10 mouse cellular contexts compared by ENCODE assay signal in genomic region chr4:119412791-119413190, GRCm38 (mm10). TPM values are rescaled to one million over a fixed set of nuclear protein-coding genes. Genes with fewer than 3 reads are reported as not detected.
A peak's percentile ranks its signal among the peaks of the same experiment; 100 is the strongest.
DNase-seq lines count a peak whose midpoint lies in the region; ATAC-seq and TF ChIP-seq lines count a peak whose summit lies in the region.
"Had no signal": no experiment of that assay in that cellular context is flagged by ENCODE, and none has a peak within 500 bp of the region (broad histone marks: within the 10 kb centered on the region; RNA-seq: fewer than 3 reads in every experiment).

No protein-coding gene starts in this region.

- no peak for TF ChIP-seq EP300 in heart, postnatal 0 days (IDR thresholded peaks at IDR 0.05; ENCODE audit: low read depth)

- no peaks in the 10 kb centered on the region for H3K27me3 ChIP-seq in heart, postnatal 0 days (ENCODE audit: control insufficient read depth, insufficient read depth, low read length)
- no peaks in the 10 kb centered on the region for H3K27me3 ChIP-seq in heart, embryonic 11.5 days (ENCODE audit: control insufficient read depth, insufficient read depth, low read length)
- peaks cover 9% of the 10 kb centered on the region; the same call in 1 of the 2 replicates for H3K27me3 ChIP-seq in midbrain, embryonic 13.5 days
- no peaks in the 10 kb centered on the region; the same call in 1 of the 2 replicates for H3K27me3 ChIP-seq in midbrain, embryonic 15.5 days (replicated peaks)
- H3K27me3 ChIP-seq in hindbrain, embryonic 15.5 days: no peaks in the 10 kb centered on the region
- H3K27me3 ChIP-seq in thymus, adult 2 months (ENCODE audit: control insufficient read depth, insufficient read depth, low read length): no peaks in the 10 kb centered on the region
- H3K27me3 ChIP-seq: embryonic facial prominence, embryonic 13.5 days had no signal

- ATAC-seq in heart, postnatal 0 days (ENCODE audit: insufficient read depth, low read depth): peak; percentile 37; the same call in 1 of the 2 replicates
- ATAC-seq in heart, embryonic 11.5 days (replicated peaks; ENCODE audit: insufficient number of reproducible peaks, low FRiP score, low TSS enrichment): no peak
- no peak for ATAC-seq in midbrain, embryonic 13.5 days
- no peak for ATAC-seq in midbrain, embryonic 15.5 days (replicated peaks)
- ATAC-seq in hindbrain, embryonic 15.5 days (ENCODE audit: low FRiP score, low read depth): peak; percentile 35; the same call in 1 of the 2 replicates

- peaks cover 8% of the 10 kb centered on the region; the same call in 1 of the 2 replicates for H3K4me1 ChIP-seq in heart, postnatal 0 days (ENCODE audit: control insufficient read depth, insufficient read depth)
- no peaks in the 10 kb centered on the region for H3K4me1 ChIP-seq in heart, embryonic 11.5 days (ENCODE audit: control insufficient read depth, insufficient read depth, low read length)
- H3K4me1 ChIP-seq in midbrain, embryonic 13.5 days (replicated peaks): peaks cover 20% of the 10 kb centered on the region
- peaks cover 16% of the 10 kb centered on the region; the same call in 1 of the 2 replicates for H3K4me1 ChIP-seq in midbrain, embryonic 15.5 days
- H3K4me1 ChIP-seq in hindbrain, embryonic 15.5 days (replicated peaks): peaks cover 19% of the 10 kb centered on the region
- peaks cover 19% of the 10 kb centered on the region for H3K4me1 ChIP-seq in thymus, adult 2 months (replicated peaks; ENCODE audit: control insufficient read depth, insufficient read depth, low read length)

- WGBS in heart, postnatal 0 days: 22% methylated on average over 6 of the region's 6 CpGs
- WGBS in heart, embryonic 11.5 days (ENCODE audit: insufficient replicate concordance): 65% methylated on average over 6 of the region's 6 CpGs
- WGBS in midbrain, embryonic 13.5 days: 81% methylated on average over 6 of the region's 6 CpGs
- 63% methylated on average over 6 of the region's 6 CpGs for WGBS in midbrain, embryonic 15.5 days
- WGBS in hindbrain, embryonic 15.5 days: 44% methylated on average over 6 of the region's 6 CpGs
- 42% methylated on average over 6 of the region's 6 CpGs for WGBS in thymus, adult 2 months

- H3K4me2 ChIP-seq in heart, postnatal 0 days (ENCODE audit: low read depth, low read length): peak overlapping the region; percentile 24
- no peak overlapping the region for H3K4me2 ChIP-seq in heart, embryonic 11.5 days
- no peak overlapping the region for H3K4me2 ChIP-seq in midbrain, embryonic 13.5 days (replicated peaks)
- no peak overlapping the region for H3K4me2 ChIP-seq in midbrain, embryonic 15.5 days
- peak overlapping the region; percentile 16; the same call in 1 of the 2 replicates for H3K4me2 ChIP-seq in hindbrain, embryonic 15.5 days
- H3K4me2 ChIP-seq: embryonic facial prominence, embryonic 13.5 days; midbrain, embryonic 12.5 days had no signal

- H3K4me3 ChIP-seq in heart, postnatal 0 days (ENCODE audit: low read depth, low read length): no peak overlapping the region
- H3K4me3 ChIP-seq in heart, embryonic 11.5 days (ENCODE audit: low read depth, low read length): no peak overlapping the region
- no peak overlapping the region for H3K4me3 ChIP-seq in midbrain, embryonic 13.5 days (replicated peaks)
- H3K4me3 ChIP-seq in midbrain, embryonic 15.5 days: no peak overlapping the region
- no peak overlapping the region for H3K4me3 ChIP-seq in hindbrain, embryonic 15.5 days
- H3K4me3 ChIP-seq in thymus, adult 2 months (ENCODE audit: control insufficient read depth, insufficient read depth, low read length): no peak overlapping the region
- H3K4me3 ChIP-seq: embryonic facial prominence, embryonic 13.5 days; midbrain, embryonic 12.5 days had no signal

- no peak for TF ChIP-seq CTCF in heart, postnatal 0 days (IDR thresholded peaks at IDR 0.05; ENCODE audit: low read depth)
- TF ChIP-seq CTCF in thymus, adult 2 months (IDR thresholded peaks at IDR 0.05; ENCODE audit: borderline replicate concordance, control insufficient read depth, extremely low read depth, insufficient read depth, low read length, poor library complexity): no peak

- no peak for TF ChIP-seq POLR2A in thymus, adult 2 months (IDR thresholded peaks at IDR 0.05; ENCODE audit: control insufficient read depth, extremely low read depth, insufficient read depth, low read length, poor library complexity)

- no peak overlapping the region for H3K9ac ChIP-seq in heart, postnatal 0 days (replicated peaks; ENCODE audit: low read depth, low read length)
- no peak overlapping the region for H3K9ac ChIP-seq in heart, embryonic 11.5 days (ENCODE audit: low read depth, low read length)
- H3K9ac ChIP-seq in midbrain, embryonic 13.5 days (replicated peaks): no peak overlapping the region
- no peak overlapping the region for H3K9ac ChIP-seq in midbrain, embryonic 15.5 days
- H3K9ac ChIP-seq in hindbrain, embryonic 15.5 days: no peak overlapping the region
- H3K9ac ChIP-seq: embryonic facial prominence, embryonic 13.5 days; midbrain, embryonic 12.5 days had no signal

- H3K27ac ChIP-seq in heart, postnatal 0 days (ENCODE audit: low read depth): peak overlapping the region; percentile 31; the same call in 1 of the 2 replicates
- H3K27ac ChIP-seq in heart, embryonic 11.5 days (ENCODE audit: low read depth, low read length): no peak overlapping the region
- H3K27ac ChIP-seq in midbrain, embryonic 13.5 days: 0 out of 2 replicates have a peak overlapping the region, but pooled peaks have one; percentile 16
- no peak overlapping the region for H3K27ac ChIP-seq in midbrain, embryonic 15.5 days
- H3K27ac ChIP-seq in hindbrain, embryonic 15.5 days (replicated peaks): peak overlapping the region; percentile 31; the same call in 1 of the 2 replicates
- peak overlapping the region; percentile 47 for H3K27ac ChIP-seq in thymus, adult 2 months (ENCODE audit: control insufficient read depth, insufficient read depth, low read length)
- H3K27ac ChIP-seq: embryonic facial prominence, embryonic 13.5 days; midbrain, embryonic 12.5 days had no signal

- no peaks in the 10 kb centered on the region for H3K36me3 ChIP-seq in heart, postnatal 0 days (replicated peaks; ENCODE audit: control insufficient read depth, insufficient read depth, low read length)
- no peaks in the 10 kb centered on the region for H3K36me3 ChIP-seq in heart, embryonic 11.5 days (ENCODE audit: control insufficient read depth, insufficient read depth, low read length)
- peaks cover 2% of the 10 kb centered on the region; the same call in 1 of the 2 replicates for H3K36me3 ChIP-seq in midbrain, embryonic 13.5 days
- H3K36me3 ChIP-seq in midbrain, embryonic 15.5 days (replicated peaks): no peaks in the 10 kb centered on the region
- H3K36me3 ChIP-seq in hindbrain, embryonic 15.5 days: no peaks in the 10 kb centered on the region
- no peaks in the 10 kb centered on the region for H3K36me3 ChIP-seq in thymus, adult 2 months (ENCODE audit: control insufficient read depth, insufficient read depth, low read length)
- H3K36me3 ChIP-seq: embryonic facial prominence, embryonic 13.5 days; midbrain, embryonic 12.5 days had no signal

- peak; percentile 41 for DNase-seq in heart, postnatal 0 days (ENCODE audit: low spot score)
- DNase-seq in thymus, adult 2 months: peak; percentile 17
- DNase-seq in embryo, embryonic 10 days (ENCODE audit: low spot score): no peak
- DNase-seq: gastrocnemius, postnatal 25 days had no signal

- H3K9me3 ChIP-seq in heart, postnatal 0 days (replicated peaks; ENCODE audit: control insufficient read depth, low read length): no peaks in the 10 kb centered on the region
- H3K9me3 ChIP-seq in heart, embryonic 11.5 days (replicated peaks; ENCODE audit: control insufficient read depth, low read length): no peaks in the 10 kb centered on the region
- H3K9me3 ChIP-seq in midbrain, embryonic 13.5 days: peaks cover 3% of the 10 kb centered on the region; the same call in 1 of the 2 replicates
- H3K9me3 ChIP-seq in midbrain, embryonic 15.5 days: no peaks in the 10 kb centered on the region
- H3K9me3 ChIP-seq in hindbrain, embryonic 15.5 days: no peaks in the 10 kb centered on the region
- H3K9me3 ChIP-seq: embryonic facial prominence, embryonic 13.5 days had no signal

RNA-seq across cellular contexts. Expression of gene Ccdc30, which starts 2.5 kb away (rescaled TPM):
- total RNA-seq in heart, postnatal 0 days (2014; rRNA removed; ENCODE audit: low replicate concordance): not detected in 2 replicates
- 2.1 and 2.3 TPM in 2 replicates for polyA plus RNA-seq in heart, postnatal 0 days (2015; fragmentation: Nextera tagmentation; extraction: Ambion mirVana)
- polyA plus RNA-seq in heart, embryonic 11.5 days (2014; fragmentation: Nextera tagmentation; extraction: Ambion mirVana): 3.9 and 4.0 TPM in 2 replicates
- polyA plus RNA-seq in midbrain, embryonic 13.5 days (2015; fragmentation: Nextera tagmentation; extraction: Ambion mirVana): 19.2 and 19.7 TPM in 2 replicates
- polyA plus RNA-seq in midbrain, embryonic 15.5 days (2015; fragmentation: Nextera tagmentation; extraction: Ambion mirVana): 23.2 and 23.8 TPM in 2 replicates
- 20.0 and 21.3 TPM in 2 replicates for polyA plus RNA-seq in hindbrain, embryonic 15.5 days (2015; fragmentation: Nextera tagmentation; extraction: Ambion mirVana)
- polyA plus RNA-seq in thymus, adult 2 months (2012; rRNA removed): 3.4 and 3.7 TPM in 2 replicates

RNA-seq across cellular contexts. Expression of gene Ppcs, which starts 9.4 kb away (rescaled TPM):
- 17.4 and 22.5 TPM in 2 replicates for total RNA-seq in heart, postnatal 0 days (2014; rRNA removed; ENCODE audit: low replicate concordance)
- polyA plus RNA-seq in heart, postnatal 0 days (2015; fragmentation: Nextera tagmentation; extraction: Ambion mirVana): 39.3 and 40.0 TPM in 2 replicates
- polyA plus RNA-seq in heart, embryonic 11.5 days (2014; fragmentation: Nextera tagmentation; extraction: Ambion mirVana): 26.6 and 27.1 TPM in 2 replicates
- polyA plus RNA-seq in midbrain, embryonic 13.5 days (2015; fragmentation: Nextera tagmentation; extraction: Ambion mirVana): 17.7 and 18.2 TPM in 2 replicates
- polyA plus RNA-seq in midbrain, embryonic 15.5 days (2015; fragmentation: Nextera tagmentation; extraction: Ambion mirVana): 20.8 and 22.2 TPM in 2 replicates
- polyA plus RNA-seq in hindbrain, embryonic 15.5 days (2015; fragmentation: Nextera tagmentation; extraction: Ambion mirVana): 20.4 and 20.8 TPM in 2 replicates
- polyA plus RNA-seq in thymus, adult 2 months (2012; rRNA removed): 20.1 and 21.8 TPM in 2 replicates

RNA-seq across cellular contexts. Expression of gene Zmynd12, which starts 9.8 kb away (rescaled TPM):
- not detected in 2 replicates for total RNA-seq in heart, postnatal 0 days (2014; rRNA removed; ENCODE audit: low replicate concordance)
- 0.21 and 0.37 TPM in 2 replicates for polyA plus RNA-seq in heart, postnatal 0 days (2015; fragmentation: Nextera tagmentation; extraction: Ambion mirVana)
- not detected in 2 replicates for polyA plus RNA-seq in heart, embryonic 11.5 days (2014; fragmentation: Nextera tagmentation; extraction: Ambion mirVana)
- 0.28 and 0.76 TPM in 2 replicates for polyA plus RNA-seq in midbrain, embryonic 13.5 days (2015; fragmentation: Nextera tagmentation; extraction: Ambion mirVana)
- polyA plus RNA-seq in midbrain, embryonic 15.5 days (2015; fragmentation: Nextera tagmentation; extraction: Ambion mirVana): 0.18 and 0.63 TPM in 2 replicates
- 0.35 and 0.47 TPM in 2 replicates for polyA plus RNA-seq in hindbrain, embryonic 15.5 days (2015; fragmentation: Nextera tagmentation; extraction: Ambion mirVana)
- polyA plus RNA-seq in thymus, adult 2 months (2012; rRNA removed): 0.35 and 0.55 TPM in 2 replicates
- total RNA-seq: gastrocnemius, postnatal 25 days had no signal
- polyA plus RNA-seq: embryonic facial prominence, embryonic 13.5 days had no signal

Comparison
In these comparisons a context has a peak if more than half of its experiments do, and no peak if none do; other contexts are left out.
1. ATAC-seq: peak in heart, postnatal 0 days (single experiment) and hindbrain, embryonic 15.5 days (single experiment); none in heart, embryonic 11.5 days (single experiment), midbrain, embryonic 13.5 days (single experiment) and midbrain, embryonic 15.5 days (single experiment).
2. H3K27ac ChIP-seq: peak in heart, postnatal 0 days (single experiment), midbrain, embryonic 13.5 days (single experiment), hindbrain, embryonic 15.5 days (single experiment) and thymus, adult 2 months (single experiment); none in heart, embryonic 11.5 days (single experiment) and midbrain, embryonic 15.5 days (single experiment).
3. H3K4me2 ChIP-seq: peak in heart, postnatal 0 days (single experiment) and hindbrain, embryonic 15.5 days (single experiment); none in heart, embryonic 11.5 days (single experiment), midbrain, embryonic 13.5 days (single experiment) and midbrain, embryonic 15.5 days (single experiment).